Mouse (Mus musculus) neutrophil, adult 5-6 weeks (primary cell): Measurements from ENCODE around the gene Mindy3. TPM values are rescaled to one million over a fixed set of nuclear protein-coding genes. Genes with fewer than 3 reads are reported as not detected.

Experiments
- ATAC-seq: fragments of 151-379, 151-347 bp; 2 replicates; pipeline ENCODE4 v1.8.0; 2017; ENCODE audit warnings: mild to moderate bottlenecking, moderate TSS enrichment; ENCODE audit not compliant: insufficient number of reproducible peaks, poor library complexity, low FRiP score, severe bottlenecking; ENCODE audit errors: extremely low read depth
- total RNA-seq: library from RNA; stranded (forward); fragments of 200-1000 nt; gene quantifications from 2 replicates; pipeline ENCODE4 v1.2.3, GENCODE M21; 2017

Gene Mindy3
- total RNA-seq, 1 experiment from 2014 or later: 39.2 TPM

DNA sequence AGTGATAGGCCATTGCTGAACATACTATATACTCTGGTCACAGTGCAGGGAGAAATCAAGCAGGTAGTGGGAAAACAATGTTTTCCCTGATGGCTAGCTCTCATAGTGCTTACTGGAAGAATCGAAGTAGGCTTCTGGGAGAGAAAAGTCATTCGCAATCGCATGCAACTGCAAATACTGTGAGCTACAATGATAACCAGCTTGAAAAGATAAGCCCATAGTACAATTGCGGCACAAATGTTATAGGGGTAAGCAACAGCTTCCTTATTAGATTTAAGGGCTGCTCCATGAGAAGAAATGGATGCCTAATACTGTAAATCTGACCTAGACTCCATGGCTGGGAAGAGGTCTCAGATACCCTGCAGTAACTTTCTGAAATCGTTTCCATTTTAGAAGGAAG, 40.7 kb downstream of the Mindy3 start:
- no peak for ATAC-seq

DNA sequence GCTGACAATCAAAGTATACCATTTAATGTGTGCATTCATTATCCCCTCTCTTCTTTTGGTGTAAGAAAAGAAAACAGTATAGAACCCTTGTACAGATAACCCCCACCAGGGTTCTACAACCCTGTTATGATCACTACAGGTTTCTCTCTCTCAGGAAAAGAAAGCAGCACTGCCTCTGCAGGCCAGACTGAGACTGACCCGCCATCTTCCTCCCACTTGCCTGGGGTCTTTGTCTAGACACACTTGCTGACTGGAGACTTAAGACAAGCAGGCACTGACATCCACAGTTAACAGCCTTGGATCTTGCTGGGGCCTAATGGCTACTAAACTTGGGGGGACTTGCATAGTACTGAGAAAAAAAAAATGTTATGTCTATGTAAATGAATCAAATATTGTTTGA, 42.2 kb downstream of the Mindy3 start:
- no peak for ATAC-seq

DNA sequence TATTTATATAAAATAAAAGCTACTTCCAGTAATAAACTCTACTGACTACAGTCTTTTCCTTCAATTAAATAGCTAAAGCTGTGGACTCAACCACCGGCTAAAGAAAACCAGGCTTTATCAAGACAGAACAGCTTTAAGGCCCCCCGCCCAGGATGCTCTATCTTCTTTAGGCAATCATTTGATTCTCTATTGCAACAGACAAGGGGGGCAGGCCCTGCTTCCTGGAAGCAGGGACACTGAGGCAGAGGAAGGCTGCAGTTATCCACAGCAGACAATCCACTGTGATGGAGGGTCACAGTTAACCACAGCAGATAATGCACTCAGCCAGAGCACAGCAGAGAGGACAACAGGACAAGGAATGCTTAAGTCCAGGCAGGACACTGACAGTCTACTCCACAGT, 46.4 kb downstream of the Mindy3 start:
- no peak for ATAC-seq

DNA sequence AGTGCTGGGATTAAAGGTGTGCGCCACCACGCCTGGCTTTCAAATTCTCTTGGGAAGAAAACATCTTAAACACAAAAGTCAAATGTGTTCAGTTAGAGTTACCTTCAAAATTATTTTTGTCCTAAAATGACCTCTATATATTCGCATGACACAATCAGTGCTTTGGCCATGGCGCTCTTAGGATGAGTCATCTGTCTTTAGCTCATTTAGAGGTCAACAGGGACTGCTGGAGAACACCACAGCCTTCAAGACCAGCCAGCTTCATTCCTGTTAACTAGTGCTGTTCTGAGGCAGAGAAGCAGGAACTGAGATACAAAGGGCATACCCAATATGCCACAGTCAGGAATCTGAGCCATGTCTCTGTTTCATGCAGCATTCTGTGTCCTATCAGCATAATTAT, 47.9 kb downstream of the Mindy3 start:
- no peak for ATAC-seq

DNA sequence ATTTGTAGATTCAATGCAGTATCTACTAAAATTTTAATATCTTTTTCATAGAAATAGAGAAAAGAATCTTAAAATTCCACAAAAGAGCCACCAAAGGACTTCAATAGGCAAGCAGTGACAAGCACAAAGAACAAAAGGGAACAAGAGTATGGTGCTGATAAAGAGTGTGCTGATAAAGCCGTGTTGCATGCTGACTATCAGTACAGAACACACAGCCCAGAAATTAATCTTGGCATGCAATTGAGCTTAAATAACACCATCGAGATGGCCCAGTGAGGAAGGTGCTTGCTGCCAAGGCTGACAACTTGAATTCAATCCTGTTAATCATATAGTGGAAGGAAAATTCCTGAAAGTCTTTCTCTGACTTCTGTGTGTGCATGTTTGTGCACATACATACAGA, 50.8 kb downstream of the Mindy3 start:
- ATAC-seq: no peak

DNA sequence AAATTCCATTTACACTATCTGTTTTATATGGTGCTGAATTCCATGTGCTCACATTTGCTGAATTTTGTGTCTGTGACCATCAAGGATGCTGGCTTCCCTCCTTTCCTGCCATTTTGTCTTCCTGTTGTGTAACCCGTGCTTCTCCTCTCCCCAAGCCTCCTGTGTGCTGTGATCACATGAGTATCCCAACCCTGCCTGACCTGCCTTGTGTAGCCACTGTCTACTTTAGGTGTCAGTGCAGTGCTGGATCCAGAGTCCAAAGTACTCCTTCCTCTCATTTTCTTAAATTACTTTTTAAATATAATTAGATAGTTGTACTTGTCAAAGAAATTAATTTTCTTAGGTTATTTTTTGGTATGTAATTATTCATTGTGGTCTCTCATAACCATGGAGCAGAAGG, 51.3 kb downstream of the Mindy3 start:
- ATAC-seq: no peak

DNA sequence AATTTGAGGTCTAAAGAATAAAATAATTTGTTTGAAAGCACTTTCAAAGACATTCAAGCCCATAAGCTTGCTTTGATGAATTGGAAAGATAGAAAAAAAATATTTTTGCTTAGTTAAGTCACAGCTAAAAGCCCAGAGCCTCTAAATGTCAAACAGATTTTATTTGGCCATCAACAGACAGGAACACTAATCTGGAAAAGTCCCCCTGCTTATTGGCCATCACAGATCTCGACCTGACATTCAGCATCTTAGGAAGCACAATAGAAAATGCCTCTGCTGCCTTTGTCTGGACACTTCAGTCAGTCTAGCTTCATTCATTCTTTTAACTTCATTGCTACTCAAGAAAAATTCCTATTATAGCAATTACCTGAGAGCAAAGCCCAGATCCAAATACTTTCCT, 58.0 kb downstream of the Mindy3 start:
- ATAC-seq: no peak

DNA sequence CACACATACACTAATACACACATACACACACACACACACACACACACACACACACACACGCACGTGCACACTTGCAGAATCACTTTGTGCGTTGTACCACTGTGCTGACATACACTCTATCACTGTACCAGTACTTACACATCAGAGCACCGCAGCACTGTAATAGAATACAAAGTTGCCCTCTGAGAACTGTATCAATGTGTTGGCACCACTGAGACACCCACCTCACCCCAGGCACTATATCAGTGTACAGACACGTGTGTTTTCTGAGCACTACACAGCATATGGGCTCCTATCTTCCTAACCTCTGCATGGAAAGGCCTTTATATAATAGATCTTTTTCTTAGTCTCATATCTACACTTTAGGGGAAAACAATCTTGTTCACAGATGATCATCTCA, 64.4 kb downstream of the Mindy3 start:
- ATAC-seq: no peak

DNA sequence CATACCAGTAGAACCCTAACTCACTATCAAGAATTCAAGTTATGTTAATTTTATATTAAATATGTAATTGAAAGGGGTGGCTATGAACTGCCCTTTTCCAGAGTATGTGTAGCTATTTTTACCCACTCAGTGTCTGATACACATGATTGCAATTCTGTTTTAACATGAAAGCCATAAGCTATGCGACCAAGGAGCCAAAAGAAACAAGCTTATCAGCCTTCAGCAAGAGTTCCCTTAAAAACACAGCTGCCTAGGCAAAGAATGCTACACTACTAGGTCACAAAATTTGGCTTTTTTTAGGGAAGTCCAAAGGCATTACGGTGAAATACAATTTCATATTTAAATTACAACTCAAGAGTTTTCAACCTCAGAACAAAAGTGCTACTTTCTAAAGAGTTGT, 70.4 kb downstream of the Mindy3 start:
- ATAC-seq: no peak

DNA sequence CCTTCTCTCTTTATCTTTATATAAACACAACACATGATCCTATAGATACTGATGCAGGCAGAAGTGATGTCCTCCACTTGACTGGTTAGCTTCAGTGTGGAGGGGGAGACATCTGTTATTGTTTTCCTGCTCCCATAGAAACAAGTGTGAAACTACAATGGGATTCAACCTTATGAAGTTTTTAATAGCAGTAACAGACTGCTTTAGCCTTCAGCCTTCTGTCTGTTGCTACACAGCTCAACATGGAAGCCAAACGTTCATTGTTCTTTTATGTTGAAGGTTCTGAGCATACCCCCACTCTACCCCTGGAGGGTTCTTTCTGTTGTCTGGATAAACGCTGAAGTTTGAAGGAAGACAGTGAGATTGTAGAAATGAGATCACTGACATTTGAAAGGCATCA, 87.3 kb downstream of the Mindy3 start:
- ATAC-seq: no peak

DNA sequence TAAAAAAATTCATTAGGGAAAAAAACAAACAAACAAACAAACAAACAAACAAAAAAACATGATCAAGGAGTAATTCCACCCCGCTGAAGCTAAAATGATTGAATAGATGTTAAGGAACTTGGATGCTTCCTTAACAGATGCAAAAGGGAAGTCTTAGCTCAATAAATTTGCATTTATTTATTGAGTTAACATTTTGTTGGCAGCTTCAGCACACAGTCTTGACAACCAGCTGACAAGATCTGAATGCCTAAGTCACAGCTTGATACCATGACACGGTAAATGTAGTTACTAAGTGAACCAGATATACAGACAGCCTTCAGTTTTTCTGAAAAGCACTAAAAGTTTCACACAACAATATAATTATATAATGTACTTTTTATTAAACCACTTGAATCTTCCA, 89.7 kb downstream of the Mindy3 start:
- ATAC-seq: no peak

DNA sequence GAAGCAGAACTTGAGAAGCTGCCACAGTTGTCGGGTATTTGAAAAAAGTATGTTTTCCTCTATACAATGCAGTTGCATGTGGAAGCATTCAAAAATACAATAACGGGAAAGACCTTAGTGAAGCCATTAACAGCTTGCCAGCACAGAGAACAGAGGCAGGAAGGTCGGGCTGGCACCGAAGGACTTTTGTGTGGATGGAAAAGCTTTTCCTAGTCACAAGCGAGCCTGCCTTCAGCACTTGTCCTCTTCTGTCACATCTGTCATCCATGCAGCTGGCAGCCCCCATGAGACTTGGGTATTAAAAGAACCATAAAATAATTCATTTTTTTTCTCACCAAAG, 90.2 kb downstream of the Mindy3 start:
- ATAC-seq: no peak

DNA sequence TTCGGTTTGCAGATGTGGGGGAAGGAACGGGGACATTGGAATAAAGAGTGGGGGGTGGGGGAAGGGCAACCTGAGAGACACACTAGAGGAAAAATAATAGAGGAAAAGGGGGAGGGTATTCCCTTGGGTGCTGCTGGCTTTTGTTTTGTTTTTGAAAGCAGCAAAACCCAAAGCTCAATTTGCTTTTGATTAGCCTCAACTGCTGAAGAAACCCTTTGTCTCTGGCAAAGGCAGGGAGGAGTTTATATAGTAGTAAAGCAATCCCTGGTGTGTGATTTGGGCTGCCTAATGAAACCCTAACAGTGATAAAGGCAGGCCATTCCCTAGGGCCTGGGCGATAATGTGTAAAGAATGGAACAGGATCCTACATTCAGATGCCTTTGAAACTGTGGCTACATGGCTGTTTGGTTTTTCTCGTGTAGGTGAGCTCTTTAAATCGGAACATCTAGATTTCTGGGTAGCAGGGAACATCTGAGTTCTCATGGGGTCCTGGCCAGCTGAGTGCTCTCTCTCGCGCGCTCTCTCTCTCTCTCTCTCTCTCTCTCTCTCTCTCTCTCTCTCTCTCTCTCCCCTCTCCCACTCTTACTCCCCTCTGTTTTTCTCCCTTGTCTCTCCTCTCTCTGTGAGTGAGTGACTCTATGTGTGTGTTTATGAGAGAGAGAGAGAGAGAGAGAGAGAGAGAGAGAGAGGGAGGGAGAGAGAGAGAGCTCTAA, 90.8 kb downstream of the Mindy3 start:
- ATAC-seq: no peak

DNA sequence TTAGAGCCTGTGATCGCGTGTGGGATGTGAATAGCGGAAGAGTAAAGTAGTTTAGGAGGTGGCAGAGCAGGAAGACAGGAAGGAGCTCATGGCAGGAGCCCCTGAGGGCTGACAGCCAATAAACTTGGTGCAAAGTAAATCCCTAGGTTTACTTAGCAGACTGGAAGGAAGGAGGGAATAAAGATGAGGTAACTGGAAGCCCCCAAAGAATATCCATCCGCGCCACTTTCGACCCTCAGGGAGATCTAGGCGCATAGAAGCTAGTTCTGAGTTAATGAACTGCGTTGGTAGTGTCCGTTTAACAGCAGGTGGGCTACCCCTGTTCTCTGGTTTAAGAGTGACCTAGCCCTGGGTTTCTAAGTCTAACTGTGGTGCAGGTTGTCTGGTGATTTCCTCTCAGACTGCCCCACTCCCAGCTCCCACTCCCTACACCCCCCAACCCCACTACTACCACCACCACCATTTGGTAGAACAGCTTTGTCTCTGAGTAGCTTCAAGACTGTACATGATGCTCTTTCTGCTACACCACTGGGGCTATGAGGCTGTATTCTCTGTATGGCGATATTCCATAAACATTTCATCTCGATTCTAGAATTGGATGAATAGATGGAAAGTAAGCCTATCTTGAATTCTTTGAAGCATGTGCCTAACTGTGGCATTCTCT, 91.4 kb downstream of the Mindy3 start:
- no peak for ATAC-seq

DNA sequence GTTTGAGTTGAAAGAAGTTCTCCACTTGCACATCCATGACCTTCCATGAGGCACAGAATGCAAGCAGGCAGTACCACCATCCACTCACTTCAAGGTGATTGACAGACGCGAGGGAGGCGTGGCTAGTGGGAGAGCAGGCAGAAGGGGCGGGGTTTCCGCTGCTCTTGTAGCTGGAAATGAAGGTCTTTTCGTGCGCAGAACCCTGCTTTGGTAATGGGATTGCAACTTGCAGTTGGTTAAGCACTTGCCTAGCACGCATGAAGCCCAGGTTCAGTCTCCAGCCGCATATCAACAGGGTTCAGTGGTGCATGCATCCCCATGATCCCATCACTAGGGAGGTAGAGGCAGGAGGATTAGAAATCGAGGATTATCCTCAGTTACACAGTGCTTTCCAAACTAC, 92.1 kb downstream of the Mindy3 start:
- ATAC-seq: peak; percentile 53; the same call in 1 of the 2 replicates

DNA sequence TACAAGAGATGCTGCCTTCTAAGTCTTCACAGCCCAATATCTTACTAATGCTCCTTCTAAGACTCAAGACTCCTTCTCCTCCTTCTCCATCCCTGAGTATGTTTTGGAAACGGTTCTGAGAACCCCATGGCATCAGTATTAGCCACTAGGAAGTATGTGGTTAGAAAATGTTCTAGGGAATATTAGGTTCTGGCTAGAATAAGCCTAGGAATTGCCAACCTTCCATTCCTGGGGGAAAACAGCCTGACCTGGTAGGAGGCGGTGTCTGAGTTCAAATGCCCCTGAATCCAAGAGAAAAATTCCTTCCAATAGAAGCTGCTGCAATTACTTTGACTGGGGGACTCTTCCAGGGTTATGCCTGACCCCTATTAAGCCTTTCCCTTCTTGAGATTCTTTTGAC, 93.4 kb downstream of the Mindy3 start:
- ATAC-seq: no peak

DNA sequence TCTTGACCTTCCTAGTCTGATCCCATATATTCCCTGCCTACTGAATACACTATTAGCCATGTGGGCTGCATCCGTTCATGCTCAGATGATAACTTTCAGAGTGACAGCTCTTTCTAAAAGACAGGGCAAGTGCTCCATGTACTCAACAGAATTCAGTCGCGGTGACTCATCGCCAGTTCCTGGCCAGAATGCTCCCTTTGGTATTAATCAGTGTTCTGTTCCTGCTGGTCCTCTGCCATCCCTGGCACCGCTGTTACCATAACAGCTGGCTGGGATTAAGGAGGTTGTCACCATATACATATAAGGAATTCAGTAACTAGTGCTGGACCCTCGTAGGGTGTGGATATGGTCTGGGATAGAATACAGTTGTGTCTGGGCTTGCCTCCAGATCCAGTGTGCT, 93.9 kb downstream of the Mindy3 start:
- no peak for ATAC-seq

DNA sequence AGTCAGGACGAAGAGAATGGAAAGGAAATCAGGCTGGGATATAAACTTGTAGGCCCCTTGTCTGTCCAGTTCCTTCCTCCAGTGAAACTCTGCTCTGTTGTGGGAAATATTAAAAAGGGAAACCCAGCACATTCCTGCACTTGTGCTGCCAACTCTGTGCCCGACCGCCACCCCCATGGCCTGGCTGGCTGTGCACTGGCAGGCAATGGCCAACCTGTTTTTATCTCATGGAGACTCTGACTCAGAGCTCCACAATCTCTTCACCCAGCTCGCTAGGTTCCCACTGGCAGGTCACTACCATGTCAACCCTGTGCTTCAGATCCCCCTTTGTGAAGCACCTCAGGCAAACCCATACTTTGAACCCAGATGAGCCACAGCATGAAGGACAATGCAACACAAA, 98.4 kb downstream of the Mindy3 start:
- no peak for ATAC-seq

DNA sequence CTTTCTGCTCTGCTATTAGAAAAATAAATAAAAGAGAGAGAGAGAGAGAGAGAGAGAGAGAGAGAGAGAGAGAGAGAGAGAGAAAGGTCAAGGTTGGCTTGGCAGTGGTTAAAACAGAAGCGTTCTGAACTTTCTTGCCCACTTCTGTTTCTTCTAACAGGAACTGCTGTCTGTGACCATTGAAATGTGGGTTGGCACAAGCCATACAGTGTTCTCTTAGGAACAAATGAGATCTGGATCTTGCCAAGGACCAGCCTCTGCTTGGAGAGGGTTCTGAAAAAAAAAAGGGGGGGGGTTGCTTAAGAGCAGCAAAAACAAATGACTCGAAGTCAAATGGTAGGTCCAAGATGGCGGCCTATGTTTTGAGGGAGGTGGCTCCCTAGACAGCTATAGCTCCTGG, 100.6 kb downstream of the Mindy3 start:
- peak; percentile 15; the same call in 1 of the 2 replicates for ATAC-seq

DNA sequence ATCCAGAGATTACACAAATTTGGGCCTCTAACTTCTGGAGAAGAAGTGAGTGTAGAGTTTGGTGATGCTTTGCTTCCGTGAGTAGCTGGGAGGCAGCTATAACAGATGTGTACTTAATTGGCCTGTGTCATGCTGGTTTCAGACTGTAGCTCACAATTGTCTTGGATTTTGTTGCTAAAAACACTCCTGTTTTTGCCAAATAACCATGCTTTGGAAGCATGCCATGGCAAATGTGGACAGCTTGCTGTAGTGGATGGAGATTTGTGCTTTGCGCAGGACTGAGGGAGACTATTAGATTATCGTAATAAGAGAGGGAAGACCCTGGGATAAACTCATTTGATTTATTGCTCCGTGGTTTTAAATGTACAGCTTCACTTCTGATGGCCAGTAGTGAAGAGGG, 101.2 kb downstream of the Mindy3 start:
- no peak for ATAC-seq

DNA sequence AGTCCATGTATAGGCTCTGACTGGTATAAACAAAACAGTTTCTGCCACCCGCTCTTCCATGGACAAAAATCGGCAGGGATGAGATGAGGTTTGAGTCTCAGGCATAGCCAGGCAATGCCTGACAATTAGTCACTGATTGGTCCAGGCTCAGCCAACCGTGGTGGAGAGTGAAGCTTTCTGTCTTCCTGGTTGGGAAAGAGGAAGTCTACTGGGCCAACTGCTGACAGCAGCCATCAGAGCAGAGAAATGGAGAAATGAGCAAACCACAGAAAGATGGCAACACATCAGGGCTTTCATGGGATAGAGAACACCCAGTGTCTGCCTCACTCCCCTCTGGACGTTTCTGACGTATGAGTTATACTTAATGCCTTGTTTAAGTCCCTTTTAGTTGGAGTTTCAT, 101.9 kb downstream of the Mindy3 start:
- peak; percentile 93 for ATAC-seq
